In the genomic region with DNA sequence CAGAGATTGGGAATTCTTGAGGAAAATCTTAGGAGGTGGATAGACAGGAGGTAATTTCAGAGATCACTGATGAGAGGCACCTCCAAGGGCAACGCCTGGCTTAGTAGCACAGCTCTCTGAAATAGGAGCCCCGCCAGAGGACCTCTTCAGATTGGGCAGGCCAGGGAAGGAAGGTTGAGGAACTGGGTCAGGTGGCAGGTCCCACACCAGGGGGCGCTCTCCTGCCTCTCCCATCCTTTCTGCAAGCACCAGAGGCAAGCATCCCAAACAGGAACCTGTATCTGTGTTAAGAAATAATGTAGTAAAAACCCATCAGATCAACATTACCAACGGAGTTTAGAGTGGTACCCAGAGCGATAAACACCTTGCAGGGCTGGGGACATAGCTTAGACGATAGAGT, we compare ENCODE assay signal across 8 mouse cellular contexts.
DNase-seq lines count a peak whose midpoint lies in the region; ATAC-seq and TF ChIP-seq lines count a peak whose summit lies in the region.

No protein-coding gene starts in this region.

- TF ChIP-seq CTCF in kidney, adult 2 months (conservative IDR thresholded peaks at IDR 0.05; ENCODE audit: insufficient read depth, insufficient read length, low read depth, low read length): peak; percentile 50
- TF ChIP-seq CTCF in E14TG2a.4 (conservative IDR thresholded peaks at IDR 0.05; ENCODE audit: low read length): peak; percentile 95
- peak; percentile 66 for TF ChIP-seq CTCF in brain, embryonic 14.5 days (IDR thresholded peaks at IDR 0.05; ENCODE audit: borderline replicate concordance, extremely low read depth, insufficient read depth, insufficient read length)

- DNase-seq in kidney, adult 2 months: peak; percentile 28
- peak; percentile 60 for DNase-seq in 416B (ENCODE audit: low read depth)
- DNase-seq in brain, embryonic 14.5 days (ENCODE audit: low read depth): peak; percentile 37
- peak; percentile 51 for DNase-seq in kidney, postnatal 14 days
- DNase-seq in retina, embryonic 14.5 days (ENCODE audit: low spot score): peak; percentile 81
- no peak for DNase-seq in forebrain, embryonic 14.5 days (ENCODE audit: low spot score)

- H3K9ac ChIP-seq in kidney, embryonic 14.5 days (ENCODE audit: low read depth, low read length): no peak overlapping the region
- H3K9ac ChIP-seq in forebrain, embryonic 14.5 days (ENCODE audit: low read length): no peak overlapping the region

- no peak overlapping the region for H3K4me2 ChIP-seq in kidney, embryonic 14.5 days (replicated peaks; ENCODE audit: low read depth, low read length)
- no peak overlapping the region for H3K4me2 ChIP-seq in forebrain, embryonic 14.5 days (ENCODE audit: low read length)

- WGBS in kidney, adult 2 months: 46% methylated on average over 6 of the region's 6 CpGs
- WGBS in kidney, embryonic 14.5 days: 49% methylated on average over 6 of the region's 6 CpGs
- 47% methylated on average over 6 of the region's 6 CpGs for WGBS in forebrain, embryonic 14.5 days

- ATAC-seq in kidney, embryonic 14.5 days (ENCODE audit: low FRiP score, low TSS enrichment): no peak
- ATAC-seq in forebrain, embryonic 14.5 days: no peak

- H3K4me1 ChIP-seq in kidney, adult 2 months (ENCODE audit: control insufficient read depth, insufficient read depth, low read length): no peaks in the 10 kb centered on the region
- no peaks in the 10 kb centered on the region for H3K4me1 ChIP-seq in kidney, embryonic 14.5 days (ENCODE audit: control insufficient read depth, insufficient read depth, low read length)
- peaks cover 17% of the 10 kb centered on the region for H3K4me1 ChIP-seq in E14TG2a.4 (replicated peaks; ENCODE audit: low read depth, low read length)
- H3K4me1 ChIP-seq in forebrain, embryonic 14.5 days (ENCODE audit: control insufficient read depth, insufficient read depth, low read length): no peaks in the 10 kb centered on the region

- H3K36me3 ChIP-seq in kidney, adult 2 months (ENCODE audit: control insufficient read depth, insufficient read depth, low read length): no peaks in the 10 kb centered on the region
- H3K36me3 ChIP-seq in kidney, embryonic 14.5 days (ENCODE audit: control insufficient read depth, insufficient read depth, low read length): no peaks in the 10 kb centered on the region
- H3K36me3 ChIP-seq in E14TG2a.4 (ENCODE audit: insufficient read depth, low read length): peaks cover 95% of the 10 kb centered on the region
- no peaks in the 10 kb centered on the region for H3K36me3 ChIP-seq in forebrain, embryonic 14.5 days (ENCODE audit: control insufficient read depth, insufficient read depth, low read length)

- H3K27ac ChIP-seq in kidney, adult 2 months (ENCODE audit: insufficient read depth, low read depth, low read length): no peak overlapping the region
- no peak overlapping the region for H3K27ac ChIP-seq in kidney, embryonic 14.5 days (ENCODE audit: low read depth, low read length)
- H3K27ac ChIP-seq in forebrain, embryonic 14.5 days (ENCODE audit: low read depth, low read length): no peak overlapping the region

- no peaks in the 10 kb centered on the region for H3K27me3 ChIP-seq in kidney, adult 2 months (replicated peaks; ENCODE audit: control insufficient read depth, insufficient read depth, low read length)
- H3K27me3 ChIP-seq in kidney, embryonic 14.5 days (ENCODE audit: control insufficient read depth, insufficient read depth, low read length): no peaks in the 10 kb centered on the region
- no peaks in the 10 kb centered on the region for H3K27me3 ChIP-seq in E14TG2a.4 (ENCODE audit: insufficient read depth, low read length)
- no peaks in the 10 kb centered on the region for H3K27me3 ChIP-seq in forebrain, embryonic 14.5 days (replicated peaks; ENCODE audit: control insufficient read depth, insufficient read depth, low read length)

- H3K4me3 ChIP-seq in kidney, adult 2 months (ENCODE audit: insufficient read depth, low read depth, low read length): no peak overlapping the region
- no peak overlapping the region for H3K4me3 ChIP-seq in kidney, embryonic 14.5 days (ENCODE audit: low read length)
- H3K4me3 ChIP-seq in E14TG2a.4 (replicated peaks; ENCODE audit: low read length): no peak overlapping the region
- H3K4me3 ChIP-seq in forebrain, embryonic 14.5 days (ENCODE audit: low read depth, low read length): no peak overlapping the region

- peaks cover 4% of the 10 kb centered on the region for H3K9me3 ChIP-seq in kidney, embryonic 14.5 days (ENCODE audit: control insufficient read depth, low read length)
- H3K9me3 ChIP-seq in E14TG2a.4 (ENCODE audit: low read length): peaks cover 15% of the 10 kb centered on the region
- H3K9me3 ChIP-seq in forebrain, embryonic 14.5 days (replicated peaks; ENCODE audit: control insufficient read depth, low read length): no peaks in the 10 kb centered on the region

- TF ChIP-seq POLR2A in kidney, adult 2 months (IDR thresholded peaks at IDR 0.05; ENCODE audit: low read depth, low read length): no peak
- no peak for TF ChIP-seq POLR2A in brain, embryonic 14.5 days (IDR thresholded peaks at IDR 0.05; ENCODE audit: borderline replicate concordance, extremely low read depth, insufficient read depth, insufficient read length, poor library complexity, severe bottlenecking)
